Mouse (Mus musculus): ENCODE results near the gene Ank2.

Gene Ank2

GRCm38 (mm10) chr3:127350602-127351362, 148.4 kb downstream of the Ank2 start:
- no peak for DNase-seq (ENCODE audit: low read depth)

GRCm38 (mm10) chr3:127348926-127349325, 150.2 kb downstream of the Ank2 start:
- no peak for DNase-seq (ENCODE audit: low read depth)

GRCm38 (mm10) chr3:127345860-127346459, 153.2 kb downstream of the Ank2 start:
- no peak for DNase-seq (ENCODE audit: low read depth)

- DNase-seq (ENCODE audit: low read depth): no peak
These were observed 157.8 kb downstream of the Ank2 start for GRCm38 (mm10) chr3:127341300-127341699.

- DNase-seq (ENCODE audit: low read depth): no peak
These were observed 164.3 kb downstream of the Ank2 start for GRCm38 (mm10) chr3:127334876-127335275.

- no peak for DNase-seq (ENCODE audit: low read depth)
These were observed 167.6 kb downstream of the Ank2 start for GRCm38 (mm10) chr3:127331562-127331961.

- peak; percentile 7 for DNase-seq (ENCODE audit: low read depth)
These were observed 172.8 kb downstream of the Ank2 start for GRCm38 (mm10) chr3:127326355-127326754.

- DNase-seq (ENCODE audit: low read depth): peak; percentile 71
These were observed 176.3 kb downstream of the Ank2 start for GRCm38 (mm10) chr3:127322870-127323269.

- DNase-seq (ENCODE audit: low read depth): peak; percentile 49
These were observed 177.5 kb downstream of the Ank2 start for GRCm38 (mm10) chr3:127321645-127322044.

- DNase-seq (ENCODE audit: low read depth): peak; percentile 40
These were observed 178.1 kb downstream of the Ank2 start for GRCm38 (mm10) chr3:127321031-127321430.

GRCm38 (mm10) chr3:127320311-127320710, 178.8 kb downstream of the Ank2 start:
- peak; percentile 23 for DNase-seq (ENCODE audit: low read depth)

- DNase-seq (ENCODE audit: low read depth): no peak
These were observed 181.5 kb downstream of the Ank2 start for GRCm38 (mm10) chr3:127317641-127318040.

GRCm38 (mm10) chr3:127316717-127317116, 182.4 kb downstream of the Ank2 start:
- no peak for DNase-seq (ENCODE audit: low read depth)

GRCm38 (mm10) chr3:127311521-127311920, 187.6 kb downstream of the Ank2 start:
- no peak for DNase-seq (ENCODE audit: low read depth)

- peak; percentile 33 for DNase-seq (ENCODE audit: low read depth)
These were observed 189.1 kb downstream of the Ank2 start for GRCm38 (mm10) chr3:127310079-127310478.

- DNase-seq (ENCODE audit: low read depth): no peak
These were observed 195.1 kb downstream of the Ank2 start for GRCm38 (mm10) chr3:127303957-127304553.

GRCm38 (mm10) chr3:127303041-127303440, 196.1 kb downstream of the Ank2 start:
- no peak for DNase-seq (ENCODE audit: low read depth)

- DNase-seq (ENCODE audit: low read depth): no peak
These were observed 198.4 kb downstream of the Ank2 start for GRCm38 (mm10) chr3:127300790-127301189.

- DNase-seq (ENCODE audit: low read depth): no peak
These were observed 203.2 kb downstream of the Ank2 start for GRCm38 (mm10) chr3:127295921-127296320.

- no peak for DNase-seq (ENCODE audit: low read depth)
These were observed 204.4 kb downstream of the Ank2 start for GRCm38 (mm10) chr3:127294610-127295349.

- DNase-seq (ENCODE audit: low read depth): no peak
These were observed 205.1 kb downstream of the Ank2 start for GRCm38 (mm10) chr3:127294079-127294478.

GRCm38 (mm10) chr3:127293479-127293874, 205.7 kb downstream of the Ank2 start:
- no peak for DNase-seq (ENCODE audit: low read depth)

All from 416B (cell line).